Mouse (Mus musculus) megakaryocyte progenitor cell, adult 5-6 weeks (primary cell): ENCODE data around the gene Ltb. TPM values are rescaled to one million over a fixed set of nuclear protein-coding genes. Genes with fewer than 3 reads are reported as not detected.

Experiments
- ATAC-seq: replicated peaks from 2 replicates; pipeline ENCODE4 v1.8.0; 2016; ENCODE audit warnings: mild to moderate bottlenecking, moderate TSS enrichment, inconsistent platforms; ENCODE audit not compliant: poor library complexity
- total RNA-seq, 2 experiments: library from RNA; stranded (forward) in 1 of 2; stranded (reverse) in 1 of 2; fragments of 157-497, 149-512 nt in 1 of 2; fragments of 200-1000 nt in 1 of 2; gene quantifications; 2 replicates each; pipeline versions ENCODE4 v1.2.3 to v1.2.4; 2015 to 2017

Gene Ltb
- 0.22 and 0.81 TPM in 2 replicates for total RNA-seq (2015)
- total RNA-seq (2017): 0.47 and 4.4 TPM in 2 replicates

DNA sequence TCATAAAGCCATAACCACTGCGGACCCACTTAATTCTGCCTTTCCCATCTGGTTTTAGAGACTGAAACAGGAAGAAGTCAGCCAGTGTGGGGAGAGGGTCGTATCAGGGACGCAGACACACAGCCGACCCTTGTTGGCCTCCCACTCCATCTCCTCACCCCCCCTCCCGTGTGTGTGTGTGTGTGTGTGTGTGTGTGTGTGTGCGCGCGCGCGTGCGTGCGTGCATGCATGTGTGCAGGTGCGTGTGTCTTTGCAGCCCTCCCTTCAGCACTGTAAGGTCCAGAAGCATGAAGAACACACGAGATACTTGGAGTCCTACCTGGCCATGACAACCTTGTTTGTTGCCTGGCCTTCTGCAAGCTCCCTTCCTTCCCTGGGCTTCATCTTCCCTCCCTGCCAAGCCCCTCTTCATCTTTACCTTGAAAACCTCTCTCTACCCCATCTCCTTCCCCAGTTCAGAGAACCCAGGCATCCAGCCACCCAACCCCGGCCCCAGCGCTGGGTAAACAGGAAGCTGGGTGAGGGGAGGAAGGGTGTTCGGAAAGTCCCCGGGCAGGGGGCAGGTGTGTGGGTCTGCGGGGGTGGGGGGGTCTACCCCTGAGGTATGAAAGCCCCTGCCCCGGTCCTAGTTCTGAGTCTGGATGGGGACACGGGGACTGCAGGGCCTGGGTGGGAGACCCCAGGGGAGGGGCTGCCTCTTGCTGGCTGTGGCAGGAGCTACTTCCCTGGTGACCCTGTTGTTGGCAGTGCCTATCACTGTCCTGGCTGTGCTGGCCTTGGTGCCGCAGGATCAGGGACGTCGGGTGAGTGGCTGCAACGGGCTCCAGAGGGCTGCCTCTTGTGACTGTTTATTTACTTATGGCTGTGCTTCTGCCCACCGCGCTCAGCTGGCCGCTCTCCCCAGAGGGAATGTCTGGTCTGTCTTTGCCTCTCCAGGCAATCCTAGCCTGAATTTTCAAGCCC, at the start of gene Ltb:
TSS of gene Ltb (plus strand) at position 559 of the 963 bp plus-strand sequence.
- no peak for ATAC-seq

DNA sequence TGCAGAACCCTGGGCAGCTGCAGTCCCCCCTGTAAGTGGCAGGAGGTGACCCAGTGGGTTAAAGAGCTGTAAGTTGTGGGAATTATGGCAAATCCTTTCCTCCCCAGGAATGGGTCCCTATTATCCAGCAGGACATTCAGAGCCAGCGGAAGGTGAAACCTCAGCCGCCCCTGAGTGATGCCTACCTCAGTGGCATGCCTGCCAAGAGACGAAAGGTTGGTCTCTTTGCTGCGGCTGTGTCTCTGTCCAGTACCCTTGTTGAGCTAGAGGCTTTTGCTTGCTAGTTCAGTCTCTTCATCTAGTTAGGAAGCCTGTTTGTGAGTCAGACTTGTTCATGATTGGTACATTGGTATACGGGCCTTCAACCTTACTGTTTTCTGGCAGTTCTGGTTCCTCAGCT, 48.1 kb upstream of the Ltb start:
- ATAC-seq: no peak

- ATAC-seq: no peak
Observed at GRCm38 (mm10) chr17:35147348-35147747, 46.9 kb upstream of the Ltb start.

DNA sequence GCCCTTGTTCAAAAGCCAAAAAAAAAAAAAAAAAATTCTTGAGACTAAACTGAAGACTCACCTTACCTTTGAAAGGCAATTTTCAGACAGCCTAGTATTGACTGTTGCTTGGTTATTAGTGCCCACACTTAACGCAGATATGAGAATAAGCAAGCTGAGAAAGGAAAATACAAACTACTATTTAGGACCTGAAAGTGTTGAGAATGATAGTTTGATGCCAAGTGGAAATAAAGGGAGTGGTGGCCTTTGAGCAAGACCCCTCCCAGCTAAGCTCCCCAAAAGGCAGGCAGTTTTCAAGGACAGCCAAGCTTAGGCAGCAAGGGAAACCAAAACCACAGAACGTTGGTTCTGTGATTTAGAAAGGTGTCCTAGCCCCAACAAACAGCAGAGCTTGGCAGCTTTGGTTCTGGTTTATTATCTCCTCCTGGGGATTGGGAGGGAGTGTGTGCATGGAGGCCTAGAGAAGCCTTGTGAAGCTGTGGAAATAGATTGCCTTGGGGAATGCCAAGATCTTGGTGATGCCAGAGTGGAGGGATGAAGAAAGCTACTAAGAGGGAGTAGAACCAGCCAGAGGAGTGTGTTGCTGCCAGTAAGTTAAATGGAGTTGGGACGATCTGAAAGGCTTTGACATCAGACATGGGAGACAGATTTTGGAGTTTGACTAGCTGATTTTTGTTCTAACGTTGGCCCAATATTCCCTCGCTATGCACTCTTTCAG, 46.2 kb upstream of the Ltb start:
- ATAC-seq: no peak

GRCm38 (mm10) chr17:35152121-35152520, 42.1 kb upstream of the Ltb start:
- ATAC-seq: no peak

GRCm38 (mm10) chr17:35153077-35153476, 41.2 kb upstream of the Ltb start:
- ATAC-seq: no peak

- ATAC-seq: no peak
Observed at GRCm38 (mm10) chr17:35153931-35154330, 40.3 kb upstream of the Ltb start.

- ATAC-seq: no peak
Observed at GRCm38 (mm10) chr17:35154616-35155015, 39.6 kb upstream of the Ltb start.

DNA sequence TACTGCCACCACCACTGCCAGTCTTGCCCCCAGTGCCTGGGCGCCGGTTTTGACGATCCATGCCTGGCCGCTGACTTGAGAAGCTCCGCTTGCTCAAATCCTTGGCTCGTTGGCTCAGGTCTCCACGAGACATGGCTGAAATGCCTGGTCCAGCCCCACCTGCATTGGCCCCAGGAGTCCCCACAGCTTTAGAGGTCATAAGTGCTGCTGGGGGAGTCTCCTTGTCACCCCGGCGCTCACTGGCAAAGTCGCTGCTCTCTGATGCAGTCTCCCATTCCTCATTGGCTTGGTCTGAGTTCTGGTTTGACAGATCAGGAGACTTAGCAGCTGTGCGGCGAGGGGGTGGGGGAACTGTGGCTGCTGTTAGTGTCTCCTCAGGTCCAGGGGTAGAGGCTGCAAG, 38.8 kb upstream of the Ltb start:
- ATAC-seq: no peak

DNA sequence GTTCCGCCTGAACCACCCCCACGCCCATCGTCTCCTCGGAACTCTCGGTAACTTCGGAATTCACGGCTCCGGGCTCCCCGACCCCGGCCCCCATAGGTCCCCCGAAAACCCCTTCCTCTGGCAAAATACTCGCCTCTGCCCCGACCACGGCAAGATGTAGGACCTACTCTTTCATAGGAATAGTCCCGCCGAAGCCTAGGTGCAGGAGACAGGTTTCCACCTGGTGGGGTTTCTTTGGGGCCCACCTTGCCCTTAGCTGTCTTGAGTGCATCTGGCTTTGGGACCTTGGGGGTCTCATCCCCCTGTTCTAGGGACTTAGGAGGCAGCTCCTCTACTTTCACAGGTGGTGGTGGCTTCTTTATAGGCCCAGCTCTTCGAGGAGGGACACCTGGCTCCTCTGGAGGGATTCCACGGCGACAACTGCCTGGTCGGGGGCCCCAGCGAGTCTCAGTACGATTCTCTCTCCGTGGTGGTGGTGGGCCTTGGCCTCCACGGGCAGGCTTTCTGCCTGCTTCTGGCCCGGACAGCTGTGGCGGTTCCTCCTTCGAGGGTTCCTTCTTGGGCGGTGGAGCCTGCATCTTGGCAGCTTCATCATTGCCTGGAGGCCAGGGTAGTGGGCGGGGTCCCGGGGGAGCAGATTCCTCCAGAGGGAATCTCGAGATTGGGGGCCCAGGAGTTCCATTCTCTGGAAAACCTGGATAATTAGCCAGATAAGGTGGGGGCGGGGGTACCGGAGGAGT, 37.6 kb upstream of the Ltb start:
- no peak for ATAC-seq

GRCm38 (mm10) chr17:35157254-35157653, 37.0 kb upstream of the Ltb start:
- ATAC-seq: no peak

DNA sequence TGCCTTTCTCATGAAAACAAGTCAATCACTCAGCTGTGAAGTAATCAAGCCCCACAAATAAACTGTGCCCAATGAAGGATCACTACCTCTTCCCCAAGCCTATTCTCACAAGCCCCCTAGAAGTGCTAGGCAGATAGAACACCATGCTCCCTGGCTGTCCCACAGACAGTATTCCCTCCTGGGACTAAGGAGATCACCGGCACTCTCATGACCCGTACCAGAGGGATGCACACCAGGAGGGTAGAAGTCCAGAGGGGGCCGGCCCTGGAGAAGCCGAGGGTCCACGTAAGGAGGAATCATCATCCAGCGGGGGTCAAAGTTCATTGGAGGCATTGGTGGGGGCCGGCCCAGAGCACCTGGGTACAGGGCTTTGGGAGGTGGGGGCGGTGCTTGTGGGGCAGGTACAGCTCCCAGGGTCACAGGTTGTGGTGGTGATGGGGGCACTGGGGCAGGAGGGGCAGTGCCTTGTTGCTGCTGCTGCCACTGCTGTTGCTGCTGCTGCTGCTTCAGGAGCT, 36.5 kb upstream of the Ltb start:
- ATAC-seq: no peak

GRCm38 (mm10) chr17:35158850-35159593, 35.2 kb upstream of the Ltb start:
- no peak for ATAC-seq

- ATAC-seq: no peak
Observed at GRCm38 (mm10) chr17:35159638-35160037, 34.6 kb upstream of the Ltb start.

DNA sequence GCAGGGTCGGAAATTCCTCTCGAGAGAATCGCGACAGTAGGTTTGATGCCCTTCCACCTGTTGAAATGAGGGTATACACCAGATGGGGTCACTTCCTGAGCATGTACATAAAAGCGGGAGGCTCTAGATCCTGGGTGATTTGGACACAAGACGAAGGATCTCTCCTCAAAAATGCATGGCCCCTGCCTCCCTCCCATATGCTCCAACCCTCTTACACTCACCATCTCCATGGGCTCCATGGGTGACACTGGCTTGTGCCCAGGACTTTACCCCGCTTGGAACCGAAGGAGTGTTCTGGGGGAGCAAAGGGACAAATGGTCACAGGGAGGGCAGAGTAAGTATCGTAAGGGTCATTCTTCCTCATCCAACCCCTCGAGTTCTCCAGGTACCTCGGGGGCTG, 32.8 kb upstream of the Ltb start:
- ATAC-seq: no peak

GRCm38 (mm10) chr17:35162121-35162520, 32.1 kb upstream of the Ltb start:
- ATAC-seq: no peak

DNA sequence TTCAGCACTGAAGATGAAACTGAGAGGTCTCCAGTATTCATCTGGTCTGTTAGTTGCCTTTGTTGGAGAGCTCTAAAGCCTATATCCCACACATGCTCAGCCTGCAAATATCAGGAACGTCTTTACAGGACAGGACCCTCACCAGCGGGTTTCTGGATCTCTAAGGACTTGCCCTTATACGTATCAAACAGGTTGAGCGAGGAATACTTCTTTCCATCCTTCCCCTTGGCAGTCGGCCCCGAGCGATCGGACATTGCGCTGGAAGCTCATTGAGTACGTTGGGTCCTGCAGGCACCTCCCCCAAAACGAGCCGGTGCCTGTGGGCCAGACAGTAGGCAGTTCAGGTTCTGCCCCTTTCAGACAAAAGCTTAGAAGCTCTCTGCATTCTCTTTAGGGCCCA, 31.5 kb upstream of the Ltb start:
- ATAC-seq: no peak

DNA sequence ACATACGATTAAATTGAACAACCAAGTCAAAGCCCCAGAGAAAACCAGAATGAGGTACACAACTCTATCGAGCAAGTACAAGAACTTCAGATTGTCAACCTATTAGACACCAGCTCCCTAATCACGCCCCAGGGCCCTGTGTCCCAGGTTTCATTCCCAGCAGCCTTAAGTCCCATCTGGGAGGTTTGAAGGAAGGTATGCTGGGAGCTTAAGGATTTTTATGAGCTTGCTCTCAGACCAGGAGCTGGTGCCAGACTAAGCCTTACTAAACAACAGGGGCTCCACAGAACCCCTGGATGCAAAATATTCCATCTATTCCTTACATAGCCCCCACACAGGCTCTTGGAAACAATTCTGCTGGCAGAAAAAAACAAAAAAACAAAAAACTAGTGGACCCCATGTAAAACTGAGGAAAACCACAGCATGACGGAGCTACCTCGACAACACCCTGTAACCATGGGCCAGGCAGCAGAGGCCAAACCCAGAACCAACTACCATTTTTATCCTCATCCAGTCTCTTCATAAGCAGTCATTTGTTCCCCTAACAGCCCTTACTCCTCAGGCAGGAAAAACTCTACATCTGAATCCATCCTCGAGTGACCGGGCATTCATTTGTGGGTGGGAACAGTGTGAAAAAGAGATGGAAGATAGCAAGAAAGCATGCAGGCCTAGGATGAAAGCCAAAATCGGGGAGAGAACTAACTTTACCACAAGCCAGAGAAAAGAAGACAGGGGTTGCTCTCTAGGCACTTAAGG, 30.7 kb upstream of the Ltb start:
- ATAC-seq: no peak

- ATAC-seq: no peak
Observed at GRCm38 (mm10) chr17:35164218-35164567, 30.0 kb upstream of the Ltb start.
